Mouse (Mus musculus): Measurements from ENCODE around the gene Trim63. TPM values are rescaled to one million over a fixed set of nuclear protein-coding genes. Genes with fewer than 3 reads are reported as not detected.
"Not testable (repeated sequence)": the region's sequence is repeated elsewhere in the genome, so short reads cannot be mapped to it uniquely, and the experiment has no call there.

The Trim63 gene
- 0.24 and 0.28 TPM in 2 replicates for polyA plus RNA-seq (2016; fragmentation: Nextera tagmentation; extraction: Ambion mirVana)

GRCm38 (mm10) chr4:134314876-134315275 is at the start of gene Trim63:
Trim63 (plus strand) TSS chr4:134315120.
- no peaks in the 10 kb centered on the region for H3K36me3 ChIP-seq
- no peak for ATAC-seq (ENCODE audit: low FRiP score, low read depth)
- no peak within 1 kb of the TSS for H3K4me3 ChIP-seq
- no peak within 1 kb of the TSS for H3K4me2 ChIP-seq (replicated peaks)
- peaks cover 4% of the 10 kb centered on the region; the same call in 1 of the 2 replicates for H3K27me3 ChIP-seq
- 0 out of 2 replicates have a peak, but pooled peaks cover 4% of the 10 kb centered on the region for H3K4me1 ChIP-seq
- 42% methylated on average over 11 of the region's 11 CpGs for WGBS
- H3K9me3 ChIP-seq, result 0 out of 2 replicates have a peak, but pooled peaks cover 4% of the 10 kb centered on the region
- H3K9ac ChIP-seq (replicated peaks), result no peak within 1 kb of the TSS
- no peak within 1 kb of the TSS for H3K27ac ChIP-seq (replicated peaks)

DNA sequence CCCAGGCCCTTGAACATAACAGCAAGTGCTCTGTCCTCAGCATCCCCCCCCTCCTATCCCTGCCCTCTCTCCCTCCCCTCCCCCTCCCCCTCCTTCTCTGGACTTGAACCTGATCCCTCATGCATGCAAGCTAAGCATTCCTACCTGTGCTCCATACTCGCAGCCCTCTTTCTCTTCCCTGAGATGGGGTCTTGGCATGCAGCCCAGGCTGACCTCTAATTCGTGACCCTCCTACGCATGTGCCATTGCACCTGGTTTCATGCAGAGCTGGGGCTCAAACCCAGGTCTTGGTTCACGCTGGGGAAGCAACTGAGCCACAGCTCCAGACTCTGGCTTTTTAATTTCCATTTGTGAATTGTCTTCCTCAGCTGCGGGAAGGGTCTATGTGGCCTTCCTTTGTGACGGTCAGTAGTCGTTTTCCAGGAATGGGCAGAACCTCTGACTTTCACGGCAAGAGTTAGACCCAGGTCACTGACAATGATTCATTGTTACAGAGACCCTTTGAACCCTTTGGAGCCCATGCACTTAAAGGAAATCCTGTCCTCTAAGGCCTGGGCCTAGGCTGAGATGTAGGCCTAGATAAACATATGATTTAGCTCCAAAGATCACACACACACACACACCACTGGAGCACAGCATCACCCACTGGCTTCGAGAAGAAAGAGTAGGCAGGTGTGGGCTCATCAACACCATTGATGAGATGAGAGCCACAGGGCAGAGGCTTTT is 48.9 kb upstream of the Trim63 start:
- Histone ChIP-seq H3K9ac (replicated peaks) (no peak overlapping the region), H3K27me3 (no peaks in the 10 kb centered on the region), H3K27ac (replicated peaks) (no peak overlapping the region), H3K9me3 (no peaks in the 10 kb centered on the region), H3K4me3 (no peak overlapping the region), H3K4me1 (no peaks in the 10 kb centered on the region), H3K4me2 (replicated peaks) (no peak overlapping the region), H3K36me3 (no peaks in the 10 kb centered on the region)
- no peak for ATAC-seq (ENCODE audit: low FRiP score, low read depth)
- WGBS, result 71% methylated on average over 9 of the region's 9 CpGs

GRCm38 (mm10) chr4:134268102-134268655 is 46.7 kb upstream of the Trim63 start:
- Histone ChIP-seq H3K4me1 (0 out of 2 replicates have a peak, but pooled peaks cover under 1% of the 10 kb centered on the region), H3K27ac (replicated peaks) (no peak overlapping the region), H3K9ac (replicated peaks) (no peak overlapping the region), H3K4me3 (no peak overlapping the region), H3K9me3 (no peaks in the 10 kb centered on the region), H3K36me3 (no peaks in the 10 kb centered on the region), H3K27me3 (no peaks in the 10 kb centered on the region), H3K4me2 (replicated peaks) (no peak overlapping the region)
- WGBS, result 88% methylated on average over 19 of the region's 19 CpGs
- ATAC-seq (ENCODE audit: low FRiP score, low read depth), result no peak

GRCm38 (mm10) chr4:134269622-134270021 is 45.3 kb upstream of the Trim63 start:
- not testable (repeated sequence) for H3K4me1 ChIP-seq; H3K27ac ChIP-seq (replicated peaks); H3K9me3 ChIP-seq; H3K36me3 ChIP-seq; H3K4me3 ChIP-seq; ATAC-seq (ENCODE audit: low FRiP score, low read depth); H3K4me2 ChIP-seq (replicated peaks); H3K27me3 ChIP-seq; H3K9ac ChIP-seq (replicated peaks)

GRCm38 (mm10) chr4:134271979-134272378 is 42.9 kb upstream of the Trim63 start:
- 83% methylated on average over 7 of the region's 7 CpGs for WGBS
- no peaks in the 10 kb centered on the region for H3K27me3 ChIP-seq
- no peak overlapping the region for H3K4me3 ChIP-seq
- peaks cover 14% of the 10 kb centered on the region for H3K36me3 ChIP-seq
- no peak for ATAC-seq (ENCODE audit: low FRiP score, low read depth)
- no peak overlapping the region for H3K9ac ChIP-seq (replicated peaks)
- H3K4me2 ChIP-seq (replicated peaks), result no peak overlapping the region
- H3K9me3 ChIP-seq, result no peaks in the 10 kb centered on the region
- 0 out of 2 replicates have a peak, but pooled peaks cover 3% of the 10 kb centered on the region for H3K4me1 ChIP-seq
- H3K27ac ChIP-seq (replicated peaks), result no peak overlapping the region

DNA sequence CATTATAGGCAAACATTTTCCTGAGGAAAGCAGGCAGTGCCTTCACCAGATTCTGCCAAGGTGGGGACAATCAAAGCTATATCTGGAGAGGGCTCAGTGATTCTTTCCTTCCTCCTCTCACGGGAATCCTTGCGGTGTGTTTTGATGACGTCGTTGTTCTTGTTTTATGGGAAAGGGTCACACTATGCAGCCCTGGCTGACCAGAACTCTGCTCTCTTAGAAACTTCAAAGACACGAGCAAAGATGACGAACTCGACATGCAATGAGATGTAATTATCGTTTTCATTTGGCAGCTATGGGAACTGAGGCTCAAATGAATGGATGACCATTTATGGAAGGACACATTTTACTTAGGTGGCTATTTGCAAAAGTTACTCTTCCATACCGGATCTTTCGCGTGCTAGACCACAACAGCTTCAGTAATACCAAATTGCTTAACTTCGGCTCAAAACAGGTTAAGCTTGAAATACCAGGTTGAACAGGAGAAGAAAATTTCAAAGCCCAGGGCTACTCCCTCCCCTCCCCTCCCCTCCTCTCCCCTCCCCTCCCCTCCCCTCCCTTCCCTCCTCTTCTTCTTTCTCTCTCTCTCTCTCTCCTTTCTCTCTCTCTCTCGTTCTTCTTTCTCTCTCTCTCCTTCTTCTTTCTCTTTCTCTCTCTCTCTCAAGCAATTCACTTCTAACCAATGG is 42.0 kb upstream of the Trim63 start:
- peaks cover 23% of the 10 kb centered on the region for H3K36me3 ChIP-seq
- H3K27ac ChIP-seq (replicated peaks), result no peak overlapping the region
- H3K27me3 ChIP-seq, result no peaks in the 10 kb centered on the region
- H3K9me3 ChIP-seq, result no peaks in the 10 kb centered on the region
- no peak overlapping the region; the same call in 1 of the 2 replicates for H3K4me2 ChIP-seq (replicated peaks)
- no peak for ATAC-seq (ENCODE audit: low FRiP score, low read depth)
- WGBS, result 37% methylated on average over 12 of the region's 13 CpGs
- H3K9ac ChIP-seq (replicated peaks), result no peak overlapping the region
- 0 out of 2 replicates have a peak, but pooled peaks cover 3% of the 10 kb centered on the region for H3K4me1 ChIP-seq
- no peak overlapping the region for H3K4me3 ChIP-seq

DNA sequence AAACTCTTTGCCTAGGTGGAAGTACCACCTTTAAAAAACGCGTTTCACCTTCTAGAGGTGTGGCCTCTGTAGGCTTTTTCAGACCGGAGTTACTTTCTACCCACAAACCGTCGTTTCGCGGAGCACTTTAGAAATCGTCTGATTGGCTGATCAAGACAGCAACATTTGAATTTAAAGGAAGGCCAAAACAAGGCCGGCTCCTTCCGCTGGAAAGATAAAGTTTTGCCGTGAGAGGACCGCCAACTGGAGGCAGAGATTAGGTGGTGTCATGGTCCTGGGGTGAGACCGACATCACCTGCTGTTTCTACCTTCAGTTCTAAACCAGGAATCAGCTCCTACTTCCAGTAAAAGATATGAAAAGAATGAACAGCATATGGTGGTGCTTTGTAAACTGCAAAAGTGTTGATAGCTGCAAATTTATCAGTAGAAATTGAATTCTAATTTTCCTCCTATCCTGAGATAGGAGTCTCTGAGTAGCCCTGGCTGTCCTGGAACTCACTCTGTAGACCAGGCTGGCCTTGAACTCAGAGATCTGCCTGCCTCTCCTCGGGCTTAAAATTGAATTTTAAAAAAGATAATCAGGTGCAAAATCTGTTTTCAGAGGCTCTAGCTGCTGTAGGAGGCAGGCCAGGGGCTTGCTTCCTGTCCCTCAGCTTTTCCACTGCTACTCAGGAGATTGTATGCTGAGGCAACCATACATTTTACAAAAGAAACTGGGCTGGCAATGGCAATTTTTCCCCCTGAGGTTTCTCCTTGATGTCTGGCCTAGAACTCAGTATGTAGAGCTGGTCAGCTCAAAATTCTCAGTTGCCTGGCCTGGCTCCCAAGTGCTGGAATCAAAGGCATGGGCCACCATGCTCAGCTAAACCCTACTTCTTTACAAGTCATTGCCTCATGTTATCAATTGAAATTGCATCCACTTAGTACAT is 41.2 kb upstream of the Trim63 start:
- Histone ChIP-seq H3K9me3 (no peaks in the 10 kb centered on the region), H3K36me3 (peaks cover 29% of the 10 kb centered on the region), H3K4me3 (no peak overlapping the region), H3K9ac (replicated peaks) (no peak overlapping the region), H3K27ac (replicated peaks) (no peak overlapping the region), H3K4me1 (0 out of 2 replicates have a peak, but pooled peaks cover 3% of the 10 kb centered on the region), H3K27me3 (no peaks in the 10 kb centered on the region), H3K4me2 (replicated peaks) (no peak overlapping the region; the same call in 1 of the 2 replicates)
- WGBS, result 6% methylated on average over 14 of the region's 14 CpGs
- no peak for ATAC-seq (ENCODE audit: low FRiP score, low read depth)

- H3K4me3 ChIP-seq, result no peak overlapping the region
- H3K27ac ChIP-seq (replicated peaks), result no peak overlapping the region
- no peak overlapping the region for H3K4me2 ChIP-seq (replicated peaks)
- H3K36me3 ChIP-seq, result peaks cover 33% of the 10 kb centered on the region
- no peak overlapping the region for H3K9ac ChIP-seq (replicated peaks)
- H3K27me3 ChIP-seq, result no peaks in the 10 kb centered on the region
- WGBS, result 98% methylated on average over 2 of the region's 2 CpGs
- no peaks in the 10 kb centered on the region for H3K9me3 ChIP-seq
- ATAC-seq (ENCODE audit: low FRiP score, low read depth), result no peak
- peaks cover 21% of the 10 kb centered on the region for H3K4me1 ChIP-seq
Observed at GRCm38 (mm10) chr4:134284942-134285341, 30.0 kb upstream of the Trim63 start.

- peak overlapping the region; percentile 99 for H3K9ac ChIP-seq (replicated peaks)
- H3K36me3 ChIP-seq, result peaks cover 29% of the 10 kb centered on the region
- no peaks in the 10 kb centered on the region for H3K27me3 ChIP-seq
- peak overlapping the region; percentile 92 for H3K4me2 ChIP-seq (replicated peaks)
- no peaks in the 10 kb centered on the region for H3K9me3 ChIP-seq
- peaks cover 21% of the 10 kb centered on the region for H3K4me1 ChIP-seq
- H3K27ac ChIP-seq (replicated peaks), result peak overlapping the region; percentile 100
- ATAC-seq (ENCODE audit: low FRiP score, low read depth), result peak; percentile 35
- H3K4me3 ChIP-seq, result peak overlapping the region; percentile 88
- 3% methylated on average over 59 of the region's 59 CpGs for WGBS
Observed at GRCm38 (mm10) chr4:134286226-134287167, 28.4 kb upstream of the Trim63 start.

- under 1% methylated on average over 49 of the region's 59 CpGs for WGBS
- H3K27ac ChIP-seq (replicated peaks), result peak overlapping the region; percentile 100
- H3K4me1 ChIP-seq, result peaks cover 21% of the 10 kb centered on the region
- H3K36me3 ChIP-seq, result peaks cover 24% of the 10 kb centered on the region
- no peaks in the 10 kb centered on the region for H3K9me3 ChIP-seq
- peak; percentile 95 for ATAC-seq (ENCODE audit: low FRiP score, low read depth)
- H3K4me3 ChIP-seq, result peak overlapping the region; percentile 88
- peak overlapping the region; percentile 92 for H3K4me2 ChIP-seq (replicated peaks)
- H3K9ac ChIP-seq (replicated peaks), result peak overlapping the region; percentile 99
- no peaks in the 10 kb centered on the region for H3K27me3 ChIP-seq
Observed at GRCm38 (mm10) chr4:134287168-134287564, 27.8 kb upstream of the Trim63 start.

Measured in midbrain, embryonic 12.5 days (tissue).